Mouse (Mus musculus) liver, embryonic 16.5 days (tissue): ENCODE data around the gene Camsap3. TPM values are rescaled to one million over a fixed set of nuclear protein-coding genes. Genes with fewer than 3 reads are reported as not detected.
"Not testable (repeated sequence)": the region's sequence is repeated elsewhere in the genome, so short reads cannot be mapped to it uniquely, and the experiment has no call there.

Experiments
- ATAC-seq: fragments of 200-750 bp; cut with Nextera tagmentation; 2 replicates; pipeline ENCODE4 v1.8.0; 2017; ENCODE audit warnings: low read depth, mild to moderate bottlenecking, moderate number of reproducible peaks, moderate library complexity
- H3K27ac ChIP-seq: fragments of 300-500 bp; sonication (generic); 2 replicates; pipeline ENCODE4 v1.5.1; 2014; ENCODE audit warnings: mild to moderate bottlenecking, low read length
- H3K27me3 ChIP-seq: fragments of 300-500 bp; sonication (generic); 2 replicates; pipeline ENCODE4 v1.6.1; 2014; ENCODE audit warnings: low read depth, low read length, mixed read lengths; ENCODE audit not compliant: control insufficient read depth, insufficient read depth
- H3K36me3 ChIP-seq: fragments of 300-500 bp; sonication (generic); 2 replicates; pipeline ENCODE4 v1.6.1; 2014; ENCODE audit warnings: mild to moderate bottlenecking; ENCODE audit not compliant: control insufficient read depth, insufficient read depth
- H3K4me1 ChIP-seq: fragments of 300-500 bp; sonication (generic); 2 replicates; pipeline ENCODE4 v1.6.1; 2014; ENCODE audit warnings: low read depth, low read length, mixed read lengths; ENCODE audit not compliant: control insufficient read depth
- H3K4me2 ChIP-seq: fragments of 300-500 bp; sonication (generic); 2 replicates; pipeline ENCODE4 v1.6.1; 2014; ENCODE audit warnings: low read depth, low read length, mixed read lengths
- H3K4me3 ChIP-seq: fragments of 300-500 bp; sonication (generic); 2 replicates; pipeline ENCODE4 v1.5.1; 2014; ENCODE audit warnings: low read depth, mild to moderate bottlenecking, low read length
- H3K9ac ChIP-seq: fragments of 300-500 bp; sonication (generic); 2 replicates; pipeline ENCODE4 v1.6.1; 2014; ENCODE audit warnings: low read depth, low read length
- H3K9me3 ChIP-seq: fragments of 300-500 bp; sonication (generic); replicated peaks from 2 replicates; pipeline ENCODE4 v1.6.1; 2016; ENCODE audit warnings: low read length; ENCODE audit not compliant: control insufficient read depth
- WGBS: fragments of 180-500 bp; shearing (Covaris S2); extraction: QIAGEN DNeasy Blood & Tissue Kit; methylation state at CpG from one replicate; pipeline ENCODE4 v1.1.7; 2014; ENCODE audit not compliant: insufficient replicate concordance; 5-methylcytosine and 5-hydroxymethylcytosine counted together
- polyA plus RNA-seq: library from polyadenylated mRNA; unstranded; fragments of >200 nt; fragmentation: Nextera tagmentation; extraction: Ambion mirVana; gene quantifications from 2 replicates; pipeline ENCODE4 v1.2.1, GENCODE M21; 2015

Camsap3 gene
- polyA plus RNA-seq, 1 experiment from 2014 or later = 2.6 TPM

DNA sequence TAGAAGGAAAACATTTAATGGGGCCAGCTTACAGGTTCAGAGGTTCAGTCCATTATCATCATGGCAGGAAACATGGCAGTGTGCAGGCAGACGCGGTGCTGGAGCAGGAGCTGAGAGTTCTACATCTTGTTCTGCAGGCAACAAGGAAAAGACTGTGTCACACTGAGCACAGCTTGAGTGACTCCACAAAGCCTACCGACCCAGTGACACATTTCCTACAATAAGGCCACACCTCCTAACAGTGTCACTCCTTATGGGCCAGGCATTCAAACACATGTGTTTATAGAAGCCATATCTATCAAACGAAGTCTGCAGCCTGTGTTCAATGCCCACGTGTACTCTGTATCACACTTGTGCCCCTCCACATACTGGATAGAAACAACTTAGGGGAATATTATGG lies 17.3 kb upstream of the Camsap3 start:
- Histone ChIP-seq H3K9ac (no peak overlapping the region), H3K27ac (no peak overlapping the region), H3K36me3 (no peaks in the 10 kb centered on the region), H3K4me2 (no peak overlapping the region), H3K9me3 (no peaks in the 10 kb centered on the region), H3K4me3 (no peak overlapping the region), H3K27me3 (no peaks in the 10 kb centered on the region), H3K4me1 (peaks cover 6% of the 10 kb centered on the region)
- WGBS = 67% methylated on average over 5 of the region's 5 CpGs
- ATAC-seq = no peak

DNA sequence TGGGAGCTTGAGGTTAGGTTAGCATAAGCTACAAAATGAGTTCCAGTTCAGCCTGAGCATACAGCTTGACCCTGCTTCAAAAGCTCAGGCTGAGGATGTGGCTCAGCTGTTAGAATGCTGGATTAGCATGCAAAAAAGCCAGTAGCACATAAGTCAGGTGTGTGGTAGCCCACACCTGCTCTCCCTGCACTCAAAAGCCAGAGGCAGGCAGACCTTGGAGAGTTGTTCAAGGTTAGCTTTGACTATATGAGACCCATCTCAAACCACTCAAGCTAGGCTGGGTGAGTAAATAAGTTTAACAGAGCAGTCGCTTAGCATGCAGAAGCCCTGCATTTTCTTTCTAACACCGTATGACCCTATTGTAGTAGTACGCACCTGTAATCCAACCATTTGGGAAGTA lies 12.5 kb upstream of the Camsap3 start:
- H3K9me3 ChIP-seq = no peaks in the 10 kb centered on the region
- no peak overlapping the region for H3K27ac ChIP-seq
- no peaks in the 10 kb centered on the region for H3K36me3 ChIP-seq
- H3K4me1 ChIP-seq = no peaks in the 10 kb centered on the region
- ATAC-seq = no peak
- H3K4me3 ChIP-seq = no peak overlapping the region
- H3K4me2 ChIP-seq = no peak overlapping the region
- H3K9ac ChIP-seq = no peak overlapping the region
- WGBS = 69% methylated on average over 3 of the region's 3 CpGs
- no peaks in the 10 kb centered on the region for H3K27me3 ChIP-seq

DNA sequence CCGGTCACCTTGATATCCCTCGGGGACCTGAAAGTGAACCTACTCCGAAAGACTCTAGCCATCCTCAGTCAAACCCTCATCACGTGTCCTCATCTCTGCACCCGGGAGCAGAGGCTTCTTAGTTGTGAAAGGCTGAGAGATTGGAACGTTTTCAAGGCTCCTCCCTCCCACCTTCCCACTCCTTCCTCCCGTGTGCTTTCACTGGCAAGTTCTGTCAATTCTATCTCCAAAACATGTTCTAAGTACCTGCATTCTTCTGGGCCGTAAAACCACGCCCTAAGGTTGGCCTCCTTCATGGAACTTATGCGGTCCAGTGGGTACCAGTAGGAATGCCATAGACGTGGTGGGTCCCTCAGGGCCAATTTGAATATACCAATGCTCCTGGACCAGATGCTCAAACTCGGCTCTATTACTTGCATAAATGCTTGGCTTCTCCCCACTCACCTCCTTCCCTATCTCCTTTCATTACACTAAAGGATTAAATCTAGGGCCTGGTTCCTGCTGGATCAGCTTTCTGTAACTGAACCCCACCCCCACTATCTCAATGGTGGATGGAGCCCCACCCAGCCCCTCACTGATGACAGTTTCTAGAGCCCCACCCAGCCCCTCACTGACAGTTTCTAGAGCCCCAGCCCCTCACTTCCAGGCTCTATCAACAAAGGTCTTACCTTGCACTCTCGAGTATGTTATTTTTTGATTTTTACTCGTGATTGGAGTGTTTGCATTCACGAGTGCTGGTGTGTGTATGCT lies 10.7 kb upstream of the Camsap3 start:
- H3K9ac ChIP-seq = no peak overlapping the region
- WGBS = 58% methylated on average over 15 of the region's 15 CpGs
- no peak for ATAC-seq

DNA sequence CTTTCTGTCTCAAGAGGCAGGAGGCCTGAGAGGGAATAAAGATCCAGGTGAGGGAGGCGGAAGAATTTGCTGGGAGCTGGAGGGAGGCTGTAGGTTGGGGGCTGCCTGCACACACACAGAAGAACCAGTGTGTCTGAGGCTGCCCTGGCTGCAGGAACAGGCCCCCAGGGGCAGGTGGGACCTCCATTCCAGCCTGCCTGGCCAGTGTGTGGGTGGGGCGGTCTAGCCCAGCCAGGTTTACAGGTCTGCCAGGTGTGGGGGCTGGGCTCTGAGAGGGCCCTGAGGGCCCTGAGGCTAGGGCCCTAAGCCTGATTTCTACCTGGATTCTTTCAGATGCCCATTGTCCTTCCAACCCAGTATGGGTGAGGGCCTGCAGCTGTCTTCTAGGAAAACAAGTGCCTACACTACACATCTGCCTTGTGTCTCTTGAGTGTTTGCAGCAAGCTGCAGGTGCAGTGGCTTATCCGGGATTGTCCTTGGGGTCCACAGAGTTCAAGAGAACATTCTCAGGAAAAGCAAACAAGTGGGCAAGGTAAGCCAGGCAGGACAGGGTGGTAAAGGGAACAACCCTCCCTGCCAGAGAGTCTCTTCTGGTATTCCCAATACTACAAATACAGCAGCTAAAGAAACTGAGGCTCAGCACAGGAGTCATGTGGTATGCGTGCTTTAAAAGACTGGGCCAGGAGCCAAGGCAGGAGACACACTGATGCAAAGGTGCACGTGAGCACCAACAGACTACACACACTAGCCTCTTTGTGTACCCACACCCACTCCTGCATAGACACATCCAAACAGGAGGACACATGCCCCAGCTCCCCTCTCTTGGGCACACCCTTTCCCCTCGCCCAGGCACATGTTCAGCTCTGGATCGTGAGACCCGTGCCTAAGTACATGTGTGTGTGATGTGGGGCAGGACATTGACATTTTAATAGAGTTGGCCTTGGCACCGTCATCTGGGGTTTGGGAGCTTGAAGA lies 7.4 kb upstream of the Camsap3 start:
- Histone ChIP-seq H3K27me3 (no peaks in the 10 kb centered on the region), H3K36me3 (no peaks in the 10 kb centered on the region), H3K9ac (no peak overlapping the region), H3K4me1 (no peaks in the 10 kb centered on the region), H3K9me3 (no peaks in the 10 kb centered on the region), H3K4me2 (no peak overlapping the region), H3K4me3 (no peak overlapping the region), H3K27ac (no peak overlapping the region)
- 0 out of 2 replicates have a peak, but pooled peaks have one; percentile 16 for ATAC-seq
- 70% methylated on average over 9 of the region's 9 CpGs for WGBS

More for the DNA sequence above, 10.7 kb upstream of the Camsap3 start:
- Histone ChIP-seq H3K4me1 (no peaks in the 10 kb centered on the region), H3K4me2 (no peak overlapping the region), H3K27ac (no peak overlapping the region), H3K4me3 (no peak overlapping the region), H3K27me3 (no peaks in the 10 kb centered on the region), H3K36me3 (no peaks in the 10 kb centered on the region), H3K9me3 (no peaks in the 10 kb centered on the region)

- not testable (repeated sequence) for H3K4me1 ChIP-seq, H3K9me3 ChIP-seq, H3K27me3 ChIP-seq, H3K36me3 ChIP-seq, H3K4me3 ChIP-seq, H3K9ac ChIP-seq, H3K27ac ChIP-seq, ATAC-seq, H3K4me2 ChIP-seq
- 55% methylated on average over 1 of the region's 3 CpGs for WGBS
Measured at GRCm38 (mm10) chr8:3581961-3582360, 5.1 kb upstream of the Camsap3 start.

- WGBS = 40% methylated on average over 2 of the region's 2 CpGs
- ATAC-seq = peak; percentile 59
- Histone ChIP-seq H3K4me3 (no peak overlapping the region), H3K36me3 (no peaks in the 10 kb centered on the region), H3K4me1 (peaks cover 19% of the 10 kb centered on the region), H3K9me3 (no peaks in the 10 kb centered on the region), H3K27me3 (peaks cover 2% of the 10 kb centered on the region; the same call in 1 of the 2 replicates), H3K27ac (no peak overlapping the region), H3K9ac (no peak overlapping the region), H3K4me2 (peak overlapping the region; percentile 87; the same call in 1 of the 2 replicates)
Measured at GRCm38 (mm10) chr8:3586452-3586851, 641 bp upstream of the Camsap3 start.

- Histone ChIP-seq H3K9me3 (no peaks in the 10 kb centered on the region), H3K4me3 (peak overlapping the region; percentile 70), H3K9ac (peak overlapping the region; percentile 72), H3K36me3 (no peaks in the 10 kb centered on the region), H3K4me1 (peaks cover 19% of the 10 kb centered on the region), H3K27me3 (peaks cover 2% of the 10 kb centered on the region; the same call in 1 of the 2 replicates), H3K4me2 (peak overlapping the region; percentile 87), H3K27ac (peak overlapping the region; percentile 74)
- under 1% methylated on average over 68 of the region's 77 CpGs for WGBS
- peak; percentile 74 for ATAC-seq
Measured at GRCm38 (mm10) chr8:3587391-3588257, 531 bp downstream of the Camsap3 start.

DNA sequence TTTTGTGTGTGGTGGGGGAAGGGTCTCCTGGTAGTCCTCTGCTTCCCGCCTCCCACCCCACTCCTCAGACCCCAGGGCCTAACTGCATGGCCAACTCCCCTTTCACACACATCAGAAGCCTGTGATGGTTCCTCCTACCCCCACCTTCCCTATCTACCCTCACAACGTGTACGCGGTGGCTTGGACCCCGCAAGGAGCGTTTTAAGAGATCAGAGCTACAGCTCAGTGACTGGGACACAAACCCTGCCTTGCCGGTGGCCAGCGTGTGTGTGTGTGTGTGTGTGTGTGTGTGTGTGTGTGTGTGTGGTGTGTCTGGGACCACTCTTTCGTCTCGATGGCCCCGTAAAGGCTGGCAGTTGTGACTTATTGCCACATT lies 1.2 kb downstream of the Camsap3 start:
- Histone ChIP-seq H3K36me3 (no peaks in the 10 kb centered on the region), H3K27ac (no peak overlapping the region; the same call in 1 of the 2 replicates), H3K27me3 (peaks cover 2% of the 10 kb centered on the region; the same call in 1 of the 2 replicates), H3K9ac (peak overlapping the region; percentile 72), H3K9me3 (no peaks in the 10 kb centered on the region), H3K4me2 (peak overlapping the region; percentile 87), H3K4me3 (peak overlapping the region; percentile 70), H3K4me1 (peaks cover 19% of the 10 kb centered on the region)
- peak; percentile 11; the same call in 1 of the 2 replicates for ATAC-seq
- 15% methylated on average over 11 of the region's 11 CpGs for WGBS
